Mouse (Mus musculus): ENCODE data around the gene Fgg. TPM values are rescaled to one million over a fixed set of nuclear protein-coding genes. Genes with fewer than 3 reads are reported as not detected.
A peak's percentile ranks its signal among the peaks of the same experiment; 100 is the strongest.

Gene Fgg
- polyA plus RNA-seq, 1 experiment from 2014 or later, result 2.6 TPM

- no peak for ATAC-seq (ENCODE audit: low FRiP score, low TSS enrichment)
- WGBS, result 89% methylated on average over 5 of the region's 5 CpGs
Measured at GRCm38 (mm10) chr3:83042451-83042850, 34.9 kb downstream of the Fgg start.

GRCm38 (mm10) chr3:83046649-83047048 lies 39.1 kb downstream of the Fgg start:
- WGBS, result 83% methylated on average over 11 of the region's 11 CpGs
- no peaks in the 10 kb centered on the region for H3K27me3 ChIP-seq (ENCODE audit: insufficient read depth, low read length)
- no peak overlapping the region for H3K4me2 ChIP-seq (replicated peaks; ENCODE audit: low read depth, low read length)
- no peaks in the 10 kb centered on the region for H3K4me1 ChIP-seq (ENCODE audit: insufficient read depth, low read length)
- H3K27ac ChIP-seq (ENCODE audit: low read length), result no peak overlapping the region
- ATAC-seq (ENCODE audit: low FRiP score, low TSS enrichment), result no peak
- no peaks in the 10 kb centered on the region for H3K9me3 ChIP-seq (ENCODE audit: low read length)
- H3K4me3 ChIP-seq (ENCODE audit: low read length), result no peak overlapping the region
- no peaks in the 10 kb centered on the region for H3K36me3 ChIP-seq (ENCODE audit: insufficient read depth, low read length)
- H3K9ac ChIP-seq (replicated peaks; ENCODE audit: low read length), result no peak overlapping the region

More at GRCm38 (mm10) chr3:83042451-83042850, 34.9 kb downstream of the Fgg start:
- Histone ChIP-seq H3K9ac (replicated peaks; ENCODE audit: low read length) (no peak overlapping the region), H3K4me1 (ENCODE audit: insufficient read depth, low read length) (no peaks in the 10 kb centered on the region), H3K36me3 (ENCODE audit: insufficient read depth, low read length) (no peaks in the 10 kb centered on the region), H3K27ac (ENCODE audit: low read length) (no peak overlapping the region), H3K4me2 (replicated peaks; ENCODE audit: low read depth, low read length) (no peak overlapping the region), H3K9me3 (ENCODE audit: low read length) (no peaks in the 10 kb centered on the region), H3K27me3 (ENCODE audit: insufficient read depth, low read length) (no peaks in the 10 kb centered on the region), H3K4me3 (ENCODE audit: low read length) (no peak overlapping the region)

DNA sequence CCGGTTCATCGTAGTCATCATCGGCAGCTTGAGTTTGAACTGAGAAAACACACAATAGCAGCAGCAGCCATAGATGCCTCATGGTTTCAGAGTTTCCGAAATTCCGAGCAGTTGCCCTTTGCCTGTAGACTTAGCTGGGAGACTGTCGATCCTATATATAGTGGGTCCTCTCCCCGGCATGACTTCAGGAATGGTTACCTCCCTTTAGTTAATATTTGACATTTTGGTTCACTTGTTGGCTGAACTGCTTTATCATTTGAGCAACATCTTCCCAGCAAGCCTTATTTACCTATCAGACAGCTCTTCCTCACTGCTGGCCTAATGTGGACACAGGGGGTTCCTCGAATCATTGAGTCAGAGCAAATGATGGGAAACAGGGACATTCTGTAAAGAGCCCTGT lies 42.2 kb downstream of the Fgg start, which contains the start of gene Fgb:
TSS of gene Fgb (minus strand) at position 184 of the 400 bp plus-strand sequence.
- Histone ChIP-seq H3K27ac (ENCODE audit: low read length) (no peak within 1 kb of the TSS), H3K9me3 (ENCODE audit: low read length) (no peaks in the 10 kb centered on the region), H3K36me3 (ENCODE audit: insufficient read depth, low read length) (no peaks in the 10 kb centered on the region), H3K4me2 (replicated peaks; ENCODE audit: low read depth, low read length) (no peak within 1 kb of the TSS), H3K4me1 (ENCODE audit: insufficient read depth, low read length) (no peaks in the 10 kb centered on the region), H3K27me3 (ENCODE audit: insufficient read depth, low read length) (no peaks in the 10 kb centered on the region), H3K9ac (replicated peaks; ENCODE audit: low read length) (no peak within 1 kb of the TSS), H3K4me3 (ENCODE audit: low read length) (no peak within 1 kb of the TSS)
- ATAC-seq (ENCODE audit: low FRiP score, low TSS enrichment), result no peak
- WGBS, result 81% methylated on average over 8 of the region's 8 CpGs

GRCm38 (mm10) chr3:83050661-83051060 lies 43.1 kb downstream of the Fgg start:
- no peak overlapping the region for H3K4me2 ChIP-seq (replicated peaks; ENCODE audit: low read depth, low read length)
- WGBS, result 64% methylated on average over 5 of the region's 5 CpGs
- no peaks in the 10 kb centered on the region for H3K9me3 ChIP-seq (ENCODE audit: low read length)
- no peak for ATAC-seq (ENCODE audit: low FRiP score, low TSS enrichment)
- H3K27ac ChIP-seq (ENCODE audit: low read length), result no peak overlapping the region
- no peak overlapping the region for H3K4me3 ChIP-seq (ENCODE audit: low read length)
- H3K27me3 ChIP-seq (ENCODE audit: insufficient read depth, low read length), result no peaks in the 10 kb centered on the region
- H3K9ac ChIP-seq (replicated peaks; ENCODE audit: low read length), result no peak overlapping the region
- H3K36me3 ChIP-seq (ENCODE audit: insufficient read depth, low read length), result no peaks in the 10 kb centered on the region
- H3K4me1 ChIP-seq (ENCODE audit: insufficient read depth, low read length), result no peaks in the 10 kb centered on the region

GRCm38 (mm10) chr3:83052102-83052501 lies 44.6 kb downstream of the Fgg start:
- ATAC-seq (ENCODE audit: low FRiP score, low TSS enrichment), result no peak
- WGBS, result 86% methylated on average over 5 of the region's 5 CpGs
- no peaks in the 10 kb centered on the region for H3K27me3 ChIP-seq (ENCODE audit: insufficient read depth, low read length)
- no peak overlapping the region for H3K4me2 ChIP-seq (replicated peaks; ENCODE audit: low read depth, low read length)
- H3K36me3 ChIP-seq (ENCODE audit: insufficient read depth, low read length), result no peaks in the 10 kb centered on the region; the same call in 1 of the 2 replicates
- no peak overlapping the region for H3K27ac ChIP-seq (ENCODE audit: low read length)
- no peak overlapping the region for H3K4me3 ChIP-seq (ENCODE audit: low read length)
- H3K9ac ChIP-seq (replicated peaks; ENCODE audit: low read length), result no peak overlapping the region
- no peaks in the 10 kb centered on the region for H3K9me3 ChIP-seq (ENCODE audit: low read length)
- peaks cover 8% of the 10 kb centered on the region for H3K4me1 ChIP-seq (ENCODE audit: insufficient read depth, low read length)

- Histone ChIP-seq H3K4me2 (replicated peaks; ENCODE audit: low read depth, low read length) (no peak overlapping the region), H3K9ac (replicated peaks; ENCODE audit: low read length) (no peak overlapping the region), H3K4me1 (ENCODE audit: insufficient read depth, low read length) (peaks cover 8% of the 10 kb centered on the region), H3K36me3 (ENCODE audit: insufficient read depth, low read length) (peaks cover 6% of the 10 kb centered on the region; the same call in 1 of the 2 replicates), H3K4me3 (ENCODE audit: low read length) (no peak overlapping the region), H3K9me3 (ENCODE audit: low read length) (no peaks in the 10 kb centered on the region), H3K27me3 (ENCODE audit: insufficient read depth, low read length) (no peaks in the 10 kb centered on the region), H3K27ac (ENCODE audit: low read length) (no peak overlapping the region)
- 93% methylated on average over 7 of the region's 7 CpGs for WGBS
- ATAC-seq (ENCODE audit: low FRiP score, low TSS enrichment), result no peak
Measured at GRCm38 (mm10) chr3:83053126-83053525, 45.6 kb downstream of the Fgg start.

GRCm38 (mm10) chr3:83053758-83054157 lies 46.2 kb downstream of the Fgg start:
- H3K4me1 ChIP-seq (ENCODE audit: insufficient read depth, low read length), result peaks cover 8% of the 10 kb centered on the region
- no peak overlapping the region for H3K27ac ChIP-seq (ENCODE audit: low read length)
- H3K4me3 ChIP-seq (ENCODE audit: low read length), result no peak overlapping the region
- ATAC-seq (ENCODE audit: low FRiP score, low TSS enrichment), result no peak
- no peaks in the 10 kb centered on the region for H3K9me3 ChIP-seq (ENCODE audit: low read length)
- no peak overlapping the region for H3K4me2 ChIP-seq (replicated peaks; ENCODE audit: low read depth, low read length)
- no peak overlapping the region for H3K9ac ChIP-seq (replicated peaks; ENCODE audit: low read length)
- H3K36me3 ChIP-seq (ENCODE audit: insufficient read depth, low read length), result peaks cover 11% of the 10 kb centered on the region
- WGBS, result 36% methylated on average over 10 of the region's 10 CpGs
- H3K27me3 ChIP-seq (ENCODE audit: insufficient read depth, low read length), result no peaks in the 10 kb centered on the region

GRCm38 (mm10) chr3:83054759-83055158 lies 47.2 kb downstream of the Fgg start:
- no peaks in the 10 kb centered on the region for H3K27me3 ChIP-seq (ENCODE audit: insufficient read depth, low read length)
- peak overlapping the region; percentile 80 for H3K4me3 ChIP-seq (ENCODE audit: low read length)
- H3K36me3 ChIP-seq (ENCODE audit: insufficient read depth, low read length), result peaks cover 21% of the 10 kb centered on the region
- no peaks in the 10 kb centered on the region for H3K9me3 ChIP-seq (ENCODE audit: low read length)
- no peak overlapping the region for H3K27ac ChIP-seq (ENCODE audit: low read length)
- peak overlapping the region; percentile 50 for H3K4me2 ChIP-seq (replicated peaks; ENCODE audit: low read depth, low read length)
- no peak for ATAC-seq (ENCODE audit: low FRiP score, low TSS enrichment)
- peaks cover 8% of the 10 kb centered on the region for H3K4me1 ChIP-seq (ENCODE audit: insufficient read depth, low read length)
- H3K9ac ChIP-seq (replicated peaks; ENCODE audit: low read length), result peak overlapping the region; percentile 57; the same call in 1 of the 2 replicates
- 31% methylated on average over 13 of the region's 13 CpGs for WGBS

GRCm38 (mm10) chr3:83055281-83056038 lies 47.9 kb downstream of the Fgg start, which contains the start of gene Plrg1:
Plrg1 (plus strand) TSS chr3:83055522.
- Histone ChIP-seq H3K9ac (replicated peaks; ENCODE audit: low read length) (peak within 1 kb of the TSS; percentile 88), H3K36me3 (ENCODE audit: insufficient read depth, low read length) (peaks cover 28% of the 10 kb centered on the region), H3K4me1 (ENCODE audit: insufficient read depth, low read length) (peaks cover 8% of the 10 kb centered on the region), H3K4me3 (ENCODE audit: low read length) (peak within 1 kb of the TSS; percentile 80), H3K27me3 (ENCODE audit: insufficient read depth, low read length) (no peaks in the 10 kb centered on the region), H3K4me2 (replicated peaks; ENCODE audit: low read depth, low read length) (peak within 1 kb of the TSS; percentile 93), H3K27ac (ENCODE audit: low read length) (peak within 1 kb of the TSS; percentile 75; the same call in 1 of the 2 replicates), H3K9me3 (ENCODE audit: low read length) (no peaks in the 10 kb centered on the region)
- peak; percentile 99 for ATAC-seq (ENCODE audit: low FRiP score, low TSS enrichment)
- WGBS, result under 1% methylated on average over 56 of the region's 61 CpGs

DNA sequence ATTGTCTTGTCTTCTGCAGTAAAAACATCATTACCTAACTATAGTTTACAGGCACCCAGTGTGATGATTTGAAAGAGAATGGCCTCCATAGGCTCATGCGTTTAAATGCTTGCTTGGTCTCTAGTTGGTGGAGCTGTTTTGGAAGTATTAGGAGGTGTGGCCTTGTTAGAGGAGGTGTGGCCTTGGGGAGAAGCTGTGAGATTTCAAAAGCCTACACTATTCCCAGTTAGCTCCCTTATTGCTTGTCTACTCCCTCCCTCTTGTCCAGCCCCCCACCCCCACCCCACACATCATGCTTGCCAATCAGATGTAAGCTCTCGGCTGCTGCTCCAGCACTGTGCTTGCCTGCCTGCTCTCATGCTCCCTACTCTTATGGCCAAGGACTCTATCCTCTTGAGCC lies 49.5 kb downstream of the Fgg start:
- no peak overlapping the region for H3K4me2 ChIP-seq (replicated peaks; ENCODE audit: low read depth, low read length)
- no peak overlapping the region for H3K9ac ChIP-seq (replicated peaks; ENCODE audit: low read length)
- H3K9me3 ChIP-seq (ENCODE audit: low read length), result no peaks in the 10 kb centered on the region
- no peak overlapping the region for H3K27ac ChIP-seq (ENCODE audit: low read length)
- no peaks in the 10 kb centered on the region for H3K27me3 ChIP-seq (ENCODE audit: insufficient read depth, low read length)
- peaks cover 8% of the 10 kb centered on the region for H3K4me1 ChIP-seq (ENCODE audit: insufficient read depth, low read length)
- no peak for ATAC-seq (ENCODE audit: low FRiP score, low TSS enrichment)
- H3K36me3 ChIP-seq (ENCODE audit: insufficient read depth, low read length), result peaks cover 43% of the 10 kb centered on the region
- WGBS, result 95% methylated on average over 2 of the region's 2 CpGs
- H3K4me3 ChIP-seq (ENCODE audit: low read length), result no peak overlapping the region

Measured in kidney, embryonic 16.5 days (tissue).